Mouse (Mus musculus): ENCODE measurements around the gene B830017H08Rik. TPM values are rescaled to one million over a fixed set of nuclear protein-coding genes. Genes with fewer than 3 reads are reported as not detected.

Gene B830017H08Rik
- polyA plus RNA-seq, 1 experiment from 2014 or later: 2.1 TPM

DNA sequence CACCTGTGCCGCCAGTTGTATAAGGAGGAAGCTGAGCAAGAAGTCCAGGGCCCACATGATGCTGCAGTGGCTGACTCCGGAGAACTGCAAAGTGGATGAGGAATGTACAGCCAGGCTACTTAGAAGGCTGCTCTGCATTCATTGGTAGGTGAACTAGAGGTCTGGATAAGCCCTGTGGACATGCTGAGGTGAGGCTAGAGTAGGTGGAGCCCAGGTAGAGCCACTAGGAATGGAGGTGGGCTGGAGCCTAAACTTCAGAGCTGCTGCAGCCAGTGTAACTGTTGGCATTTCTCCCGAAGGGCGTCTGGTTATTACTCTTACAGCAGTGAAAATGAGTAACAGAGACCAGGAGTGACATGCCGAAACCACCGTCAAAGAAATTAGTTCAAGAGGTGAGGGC is 5.1 kb downstream of the B830017H08Rik start, which contains the start of gene Car15:
Car15 (minus strand) TSS at position 314 of the 400 bp plus-strand sequence.
- Histone ChIP-seq H3K9me3 (no peaks in the 10 kb centered on the region), H3K4me3 (no peak within 1 kb of the TSS), H3K36me3 (peaks cover 41% of the 10 kb centered on the region), H3K9ac (no peak within 1 kb of the TSS), H3K4me1 (replicated peaks) (peaks cover 20% of the 10 kb centered on the region), H3K27me3 (peaks cover 54% of the 10 kb centered on the region), H3K4me2 (no peak within 1 kb of the TSS), H3K27ac (no peak within 1 kb of the TSS)
- no peak for ATAC-seq (ENCODE audit: low FRiP score)
- WGBS: 88% methylated on average over 6 of the region's 6 CpGs

- Histone ChIP-seq H3K36me3 (peaks cover 61% of the 10 kb centered on the region), H3K9me3 (no peaks in the 10 kb centered on the region), H3K27ac (no peak overlapping the region), H3K27me3 (peaks cover 35% of the 10 kb centered on the region), H3K9ac (0 out of 2 replicates have a peak overlapping the region, but pooled peaks have one; percentile 35), H3K4me3 (no peak overlapping the region), H3K4me1 (replicated peaks) (peaks cover 7% of the 10 kb centered on the region), H3K4me2 (no peak overlapping the region)
- no peak for ATAC-seq (ENCODE audit: low FRiP score)
- WGBS: 91% methylated on average over 4 of the region's 4 CpGs
Observed at GRCm38 (mm10) chr16:17839976-17840375, 7.1 kb downstream of the B830017H08Rik start.

DNA sequence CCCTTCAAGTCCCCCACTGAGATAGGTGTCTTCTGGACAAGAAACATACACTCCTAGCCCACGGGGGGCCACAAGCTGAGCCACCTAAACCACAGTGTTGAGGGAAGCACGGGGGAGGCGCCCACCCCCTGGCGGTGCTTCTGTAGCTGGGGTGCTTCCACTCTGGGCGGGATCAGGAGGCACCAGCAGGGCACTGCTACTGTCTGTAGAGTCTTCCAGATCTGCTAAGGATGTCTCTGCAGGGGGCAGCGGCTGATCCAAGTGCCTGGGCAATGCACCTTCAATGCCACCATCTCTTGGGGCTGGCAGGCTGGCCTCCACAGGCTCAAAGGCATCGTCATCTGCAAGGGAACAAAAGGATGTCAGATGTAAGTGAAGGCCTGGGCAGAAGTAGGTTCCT is 9.5 kb downstream of the B830017H08Rik start:
- WGBS: 96% methylated on average over 7 of the region's 7 CpGs
- no peaks in the 10 kb centered on the region for H3K9me3 ChIP-seq
- H3K4me2 ChIP-seq: no peak overlapping the region
- peaks cover 11% of the 10 kb centered on the region for H3K27me3 ChIP-seq
- H3K9ac ChIP-seq: no peak overlapping the region
- H3K4me3 ChIP-seq: no peak overlapping the region
- no peak overlapping the region for H3K27ac ChIP-seq
- H3K36me3 ChIP-seq: peaks cover 85% of the 10 kb centered on the region
- no peak for ATAC-seq (ENCODE audit: low FRiP score)
- no peaks in the 10 kb centered on the region for H3K4me1 ChIP-seq (replicated peaks)

DNA sequence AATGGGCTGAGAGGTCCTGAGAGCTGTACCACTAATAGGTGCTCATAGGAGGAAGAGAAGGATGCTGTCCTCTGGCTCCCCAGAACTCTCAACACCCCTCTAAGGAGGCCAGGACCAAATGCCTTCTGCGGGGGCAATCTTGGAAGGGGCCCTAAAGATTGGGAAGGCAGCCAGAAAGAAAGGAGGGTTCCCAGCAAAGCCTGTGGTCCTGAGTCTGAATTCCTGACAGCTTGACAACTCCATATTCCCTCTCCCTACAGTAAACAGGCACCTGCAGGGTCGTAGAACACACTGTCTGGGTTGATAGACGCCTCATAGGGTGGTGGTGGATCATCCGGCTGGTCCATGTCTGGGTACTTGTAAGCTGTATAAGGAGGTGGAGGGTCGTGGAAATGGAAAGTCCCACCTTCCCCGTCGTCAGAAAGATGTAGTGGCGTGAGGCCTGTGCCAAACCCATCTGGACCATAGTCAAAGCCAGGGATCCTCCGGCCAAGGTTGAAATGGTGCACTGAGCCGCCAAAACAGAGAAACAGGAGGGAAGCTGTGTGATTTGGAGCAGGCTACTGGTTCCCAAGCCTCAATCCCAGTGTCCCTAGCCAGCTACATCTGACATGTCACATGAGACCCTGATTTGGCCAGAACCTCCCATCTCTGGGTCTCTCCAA is 10.9 kb downstream of the B830017H08Rik start:
- H3K36me3 ChIP-seq: peaks cover 92% of the 10 kb centered on the region
- no peaks in the 10 kb centered on the region for H3K27me3 ChIP-seq
- no peak overlapping the region for H3K4me3 ChIP-seq
- H3K27ac ChIP-seq: no peak overlapping the region
- WGBS: 94% methylated on average over 10 of the region's 10 CpGs
- no peaks in the 10 kb centered on the region for H3K9me3 ChIP-seq
- no peak for ATAC-seq (ENCODE audit: low FRiP score)
- no peak overlapping the region for H3K4me2 ChIP-seq
- no peaks in the 10 kb centered on the region for H3K4me1 ChIP-seq (replicated peaks)
- no peak overlapping the region for H3K9ac ChIP-seq

DNA sequence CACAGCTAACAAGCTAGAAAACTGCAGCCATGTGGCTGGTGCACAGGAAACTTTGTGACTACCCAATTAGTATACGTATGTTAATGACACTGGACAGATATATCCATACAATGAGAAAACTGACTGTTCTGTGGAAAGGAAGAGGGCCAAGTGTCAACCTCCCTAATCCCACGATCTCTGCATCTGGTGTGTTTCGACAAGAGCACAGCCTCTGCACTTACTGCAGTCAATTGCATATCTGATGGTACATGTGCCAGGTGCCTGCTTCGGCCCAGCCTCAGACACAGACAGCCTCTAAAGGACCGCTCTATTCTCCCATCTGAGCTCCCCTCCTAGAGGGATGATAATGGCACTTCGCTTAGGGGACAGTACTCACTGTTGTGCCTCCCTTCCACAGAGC is 15.5 kb downstream of the B830017H08Rik start:
- peak; percentile 40 for ATAC-seq (ENCODE audit: low FRiP score)
- Histone ChIP-seq H3K36me3 (peaks cover 89% of the 10 kb centered on the region), H3K9ac (peak overlapping the region; percentile 49; the same call in 1 of the 2 replicates), H3K4me1 (replicated peaks) (no peaks in the 10 kb centered on the region), H3K9me3 (no peaks in the 10 kb centered on the region), H3K27ac (peak overlapping the region; percentile 82), H3K4me2 (no peak overlapping the region), H3K27me3 (no peaks in the 10 kb centered on the region), H3K4me3 (no peak overlapping the region)
- WGBS: 97% methylated on average over 6 of the region's 6 CpGs

- 0 out of 2 replicates have a peak overlapping the region, but pooled peaks have one; percentile 49 for H3K9ac ChIP-seq
- H3K4me1 ChIP-seq (replicated peaks): no peaks in the 10 kb centered on the region
- peak overlapping the region; percentile 82 for H3K27ac ChIP-seq
- 40% methylated on average over 1 of the region's 1 CpGs for WGBS
- ATAC-seq (ENCODE audit: low FRiP score): peak; percentile 54
- no peak overlapping the region for H3K4me3 ChIP-seq
- H3K36me3 ChIP-seq: peaks cover 88% of the 10 kb centered on the region
- H3K4me2 ChIP-seq: no peak overlapping the region
- H3K27me3 ChIP-seq: no peaks in the 10 kb centered on the region
- H3K9me3 ChIP-seq: no peaks in the 10 kb centered on the region
Observed at GRCm38 (mm10) chr16:17848928-17849327, 16.0 kb downstream of the B830017H08Rik start.

DNA sequence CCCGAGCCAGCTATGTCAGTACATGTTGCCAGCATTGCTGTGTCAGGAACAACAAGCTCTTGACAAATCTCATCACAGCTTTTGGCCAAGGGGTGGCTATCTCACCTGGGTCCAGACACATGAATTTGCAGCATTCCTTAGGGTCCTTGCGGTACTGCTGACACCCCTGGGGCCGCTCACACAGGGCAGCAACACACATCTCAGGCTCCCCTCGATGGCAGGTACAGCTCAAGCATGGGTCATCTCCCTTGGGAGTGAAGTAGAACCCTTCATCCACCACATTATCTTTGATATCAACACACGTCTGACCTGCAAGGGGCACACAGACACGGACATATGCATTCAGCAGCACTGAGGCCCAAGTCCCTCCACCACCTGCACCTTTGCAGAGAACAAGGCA is 16.6 kb downstream of the B830017H08Rik start:
- H3K27ac ChIP-seq: no peak overlapping the region
- H3K4me3 ChIP-seq: no peak overlapping the region
- no peaks in the 10 kb centered on the region for H3K4me1 ChIP-seq (replicated peaks)
- no peaks in the 10 kb centered on the region for H3K27me3 ChIP-seq
- no peak; the same call in 1 of the 2 replicates for ATAC-seq (ENCODE audit: low FRiP score)
- H3K4me2 ChIP-seq: no peak overlapping the region
- H3K36me3 ChIP-seq: peaks cover 88% of the 10 kb centered on the region
- no peak overlapping the region for H3K9ac ChIP-seq
- WGBS: 89% methylated on average over 6 of the region's 6 CpGs
- no peaks in the 10 kb centered on the region for H3K9me3 ChIP-seq

DNA sequence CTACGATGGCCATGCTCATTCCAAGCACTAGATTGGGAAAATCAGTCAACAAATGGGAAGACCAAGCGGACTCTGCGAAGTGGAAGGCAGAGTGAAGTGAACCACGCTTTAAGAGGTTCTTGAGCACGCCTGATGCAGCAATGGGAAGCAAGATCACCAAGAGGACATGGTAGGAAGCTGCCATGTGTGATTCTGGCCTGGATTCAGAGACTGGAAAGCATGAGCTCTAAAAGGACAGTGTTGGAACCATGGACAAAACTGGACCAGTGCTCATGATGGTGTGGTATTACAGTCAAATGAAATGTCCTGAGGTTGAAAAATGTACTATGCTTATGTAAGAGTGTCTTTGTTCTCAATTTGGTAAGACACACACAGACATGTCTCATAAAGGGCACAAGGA is 18.4 kb downstream of the B830017H08Rik start:
- 97% methylated on average over 5 of the region's 5 CpGs for WGBS
- no peak for ATAC-seq (ENCODE audit: low FRiP score)
- Histone ChIP-seq H3K4me2 (no peak overlapping the region), H3K4me3 (no peak overlapping the region), H3K9me3 (no peaks in the 10 kb centered on the region), H3K4me1 (replicated peaks) (no peaks in the 10 kb centered on the region), H3K9ac (no peak overlapping the region), H3K27me3 (no peaks in the 10 kb centered on the region), H3K36me3 (peaks cover 86% of the 10 kb centered on the region), H3K27ac (no peak overlapping the region)

DNA sequence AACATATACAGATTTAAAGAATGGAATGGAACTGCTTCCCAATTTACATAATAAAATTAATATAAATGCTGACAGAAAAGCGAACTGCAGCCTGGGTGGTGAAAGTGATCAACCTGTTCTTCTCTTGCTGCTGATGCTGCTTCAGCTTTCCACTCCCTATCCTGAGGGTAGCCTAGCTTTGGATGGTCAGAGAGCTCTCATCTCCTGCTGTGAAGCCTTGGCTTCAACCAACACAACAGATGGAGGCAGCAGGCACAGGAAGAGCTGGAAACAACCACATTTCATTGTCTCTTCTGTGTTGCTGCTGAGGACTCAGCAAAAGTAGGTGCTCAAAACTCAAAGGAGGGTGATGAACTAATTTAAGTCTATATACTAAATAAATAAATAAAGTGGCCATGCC is 18.9 kb downstream of the B830017H08Rik start:
- H3K9me3 ChIP-seq: no peaks in the 10 kb centered on the region
- H3K27ac ChIP-seq: no peak overlapping the region
- H3K4me2 ChIP-seq: no peak overlapping the region
- no peaks in the 10 kb centered on the region for H3K4me1 ChIP-seq (replicated peaks)
- no peak for ATAC-seq (ENCODE audit: low FRiP score)
- no peak overlapping the region for H3K9ac ChIP-seq
- H3K4me3 ChIP-seq: no peak overlapping the region
- H3K27me3 ChIP-seq: no peaks in the 10 kb centered on the region
- H3K36me3 ChIP-seq: peaks cover 86% of the 10 kb centered on the region
- WGBS: 90% methylated on average over 1 of the region's 1 CpGs

GRCm38 (mm10) chr16:17853263-17853662 is 20.3 kb downstream of the B830017H08Rik start:
- H3K9me3 ChIP-seq: no peaks in the 10 kb centered on the region
- no peak overlapping the region for H3K4me3 ChIP-seq
- 90% methylated on average over 2 of the region's 2 CpGs for WGBS
- peaks cover 88% of the 10 kb centered on the region for H3K36me3 ChIP-seq
- no peak for ATAC-seq (ENCODE audit: low FRiP score)
- no peak overlapping the region for H3K9ac ChIP-seq
- no peak overlapping the region for H3K4me2 ChIP-seq
- H3K27me3 ChIP-seq: no peaks in the 10 kb centered on the region
- H3K27ac ChIP-seq: no peak overlapping the region
- H3K4me1 ChIP-seq (replicated peaks): no peaks in the 10 kb centered on the region

DNA sequence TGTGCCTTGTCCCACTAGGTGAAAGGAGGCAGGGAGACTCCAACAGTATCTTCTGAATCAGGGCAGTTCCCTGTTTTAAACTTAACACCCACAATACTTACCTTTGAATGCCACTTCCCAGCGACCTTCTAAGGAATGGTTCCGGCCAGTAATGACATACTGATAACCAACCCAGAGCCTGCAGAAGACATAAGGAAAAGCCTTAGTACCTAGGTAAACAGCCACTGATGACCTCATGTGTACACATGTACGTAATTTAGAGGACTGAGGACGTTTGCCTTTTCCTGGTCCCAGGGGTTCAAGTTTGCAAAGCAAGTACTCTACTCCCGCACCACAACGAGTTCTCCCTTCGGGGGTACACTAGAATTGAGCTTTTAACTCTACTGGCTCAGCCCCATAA is 24.2 kb downstream of the B830017H08Rik start:
- ATAC-seq (ENCODE audit: low FRiP score): no peak
- Histone ChIP-seq H3K4me2 (no peak overlapping the region), H3K27ac (no peak overlapping the region), H3K9me3 (no peaks in the 10 kb centered on the region), H3K36me3 (peaks cover 77% of the 10 kb centered on the region), H3K4me1 (replicated peaks) (no peaks in the 10 kb centered on the region), H3K4me3 (no peak overlapping the region), H3K9ac (no peak overlapping the region), H3K27me3 (no peaks in the 10 kb centered on the region)
- WGBS: 92% methylated on average over 7 of the region's 7 CpGs

GRCm38 (mm10) chr16:17858592-17858991 is 25.7 kb downstream of the B830017H08Rik start:
- no peak for ATAC-seq (ENCODE audit: low FRiP score)
- Histone ChIP-seq H3K9me3 (no peaks in the 10 kb centered on the region), H3K36me3 (peaks cover 66% of the 10 kb centered on the region)

GRCm38 (mm10) chr16:17865293-17865692 is 32.4 kb downstream of the B830017H08Rik start:
- Histone ChIP-seq H3K4me3 (no peak overlapping the region), H3K36me3 (peaks cover 35% of the 10 kb centered on the region), H3K27me3 (no peaks in the 10 kb centered on the region), H3K9ac (no peak overlapping the region), H3K27ac (no peak overlapping the region), H3K9me3 (no peaks in the 10 kb centered on the region), H3K4me2 (no peak overlapping the region), H3K4me1 (replicated peaks) (no peaks in the 10 kb centered on the region)
- 95% methylated on average over 2 of the region's 2 CpGs for WGBS
- no peak for ATAC-seq (ENCODE audit: low FRiP score)

More at GRCm38 (mm10) chr16:17858592-17858991, 25.7 kb downstream of the B830017H08Rik start:
- H3K4me3 ChIP-seq: no peak overlapping the region
- no peaks in the 10 kb centered on the region for H3K27me3 ChIP-seq
- no peak overlapping the region for H3K9ac ChIP-seq
- H3K4me1 ChIP-seq (replicated peaks): no peaks in the 10 kb centered on the region
- H3K27ac ChIP-seq: no peak overlapping the region
- H3K4me2 ChIP-seq: no peak overlapping the region
